ENCODE assay signal across 9 mouse cellular contexts in the genomic region with DNA sequence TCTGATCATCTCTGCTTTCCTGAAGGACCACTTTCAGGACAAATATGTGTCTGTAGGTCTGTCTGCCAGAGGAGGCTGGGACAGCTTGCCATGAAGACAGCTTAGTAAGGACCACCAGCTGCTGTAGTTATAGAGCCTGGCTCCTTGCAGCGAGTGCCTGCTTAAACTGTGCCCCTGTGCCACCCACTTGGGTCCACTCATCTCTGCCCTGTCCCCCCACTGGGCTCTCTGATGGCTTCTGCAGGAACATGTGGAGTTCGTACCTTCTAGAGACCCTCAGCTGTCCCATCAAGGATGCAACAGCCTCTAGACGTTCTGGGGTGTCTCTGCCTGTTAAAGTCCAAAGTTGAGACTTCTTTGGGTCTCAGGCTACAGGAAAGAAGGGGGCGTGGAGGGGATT. TPM values are rescaled to one million over a fixed set of nuclear protein-coding genes. Genes with fewer than 3 reads are reported as not detected.
DNase-seq lines count a peak whose midpoint lies in the region; ATAC-seq and TF ChIP-seq lines count a peak whose summit lies in the region.
"Had no signal": no experiment of that assay in that cellular context is flagged by ENCODE, and none has a peak within 500 bp of the region (broad histone marks: within the 10 kb centered on the region; RNA-seq: fewer than 3 reads in every experiment).

No protein-coding gene starts in this region.

- H3K4me3 ChIP-seq in heart, embryonic 15.5 days: peak overlapping the region; percentile 46
- peak overlapping the region; percentile 26 for H3K4me3 ChIP-seq in embryonic facial prominence, embryonic 11.5 days (ENCODE audit: low read depth, low read length)
- H3K4me3 ChIP-seq in hindbrain, postnatal 0 days (ENCODE audit: low read length): peak overlapping the region; percentile 36
- peak overlapping the region; percentile 38 for H3K4me3 ChIP-seq in midbrain, embryonic 15.5 days

- no peaks in the 10 kb centered on the region for H3K9me3 ChIP-seq in heart, embryonic 15.5 days (replicated peaks)
- no peaks in the 10 kb centered on the region for H3K9me3 ChIP-seq in embryonic facial prominence, embryonic 11.5 days (replicated peaks; ENCODE audit: control insufficient read depth, low read length)
- no peaks in the 10 kb centered on the region for H3K9me3 ChIP-seq in hindbrain, postnatal 0 days (ENCODE audit: low read length)
- no peaks in the 10 kb centered on the region for H3K9me3 ChIP-seq in midbrain, embryonic 15.5 days

- H3K9ac ChIP-seq in heart, embryonic 15.5 days: peak overlapping the region; percentile 51
- peak overlapping the region; percentile 53 for H3K9ac ChIP-seq in embryonic facial prominence, embryonic 11.5 days (replicated peaks; ENCODE audit: low read length)
- H3K9ac ChIP-seq in hindbrain, postnatal 0 days (replicated peaks; ENCODE audit: low read length): no peak overlapping the region; the same call in 1 of the 2 replicates
- H3K9ac ChIP-seq in midbrain, embryonic 15.5 days: peak overlapping the region; percentile 43; the same call in 1 of the 2 replicates

- peak overlapping the region; percentile 83 for H3K27ac ChIP-seq in heart, embryonic 15.5 days
- peak overlapping the region; percentile 71 for H3K27ac ChIP-seq in embryonic facial prominence, embryonic 11.5 days (replicated peaks; ENCODE audit: low read depth, low read length)
- peak overlapping the region; percentile 80 for H3K27ac ChIP-seq in hindbrain, postnatal 0 days
- H3K27ac ChIP-seq in midbrain, embryonic 15.5 days: peak overlapping the region; percentile 79

- H3K4me1 ChIP-seq in heart, embryonic 15.5 days (replicated peaks): peaks cover 82% of the 10 kb centered on the region
- peaks cover 31% of the 10 kb centered on the region for H3K4me1 ChIP-seq in embryonic facial prominence, embryonic 11.5 days (ENCODE audit: control insufficient read depth, insufficient read depth, low read length)
- peaks cover 32% of the 10 kb centered on the region for H3K4me1 ChIP-seq in hindbrain, postnatal 0 days (ENCODE audit: insufficient read depth, low read length)
- peaks cover 66% of the 10 kb centered on the region for H3K4me1 ChIP-seq in midbrain, embryonic 15.5 days

- DNase-seq in heart, adult 8-10 months (ENCODE audit: low spot score): no peak
- DNase-seq in embryonic facial prominence, embryonic 11.5 days (ENCODE audit: low spot score): no peak
- no peak for DNase-seq in hindbrain, postnatal 0 days (ENCODE audit: low spot score)
- DNase-seq in cerebellum, postnatal 14 days: no peak
- no peak for DNase-seq in cerebellum, adult 9-11 months
- no peak for DNase-seq in adrenal gland, adult 18-20 months (ENCODE audit: low spot score in 2 of 2)

- no peaks in the 10 kb centered on the region for H3K27me3 ChIP-seq in heart, embryonic 15.5 days
- H3K27me3 ChIP-seq in embryonic facial prominence, embryonic 11.5 days (ENCODE audit: control insufficient read depth, insufficient read depth, low read length): no peaks in the 10 kb centered on the region
- no peaks in the 10 kb centered on the region for H3K27me3 ChIP-seq in hindbrain, postnatal 0 days (ENCODE audit: insufficient read depth, low read length)
- H3K27me3 ChIP-seq in midbrain, embryonic 15.5 days (replicated peaks): no peaks in the 10 kb centered on the region

- 56% methylated on average over 4 of the region's 4 CpGs for WGBS in heart, embryonic 15.5 days
- 29% methylated on average over 4 of the region's 4 CpGs for WGBS in embryonic facial prominence, embryonic 11.5 days
- 37% methylated on average over 4 of the region's 4 CpGs for WGBS in hindbrain, postnatal 0 days
- 30% methylated on average over 4 of the region's 4 CpGs for WGBS in midbrain, embryonic 15.5 days

- no peaks in the 10 kb centered on the region for H3K36me3 ChIP-seq in heart, embryonic 15.5 days
- peaks cover 7% of the 10 kb centered on the region; the same call in 1 of the 2 replicates for H3K36me3 ChIP-seq in embryonic facial prominence, embryonic 11.5 days (replicated peaks; ENCODE audit: control insufficient read depth, insufficient read depth, low read depth, low read length)
- H3K36me3 ChIP-seq in hindbrain, postnatal 0 days (ENCODE audit: insufficient read depth, low read length): no peaks in the 10 kb centered on the region
- H3K36me3 ChIP-seq in midbrain, embryonic 15.5 days (replicated peaks): no peaks in the 10 kb centered on the region

- peak overlapping the region; percentile 76 for H3K4me2 ChIP-seq in heart, embryonic 15.5 days
- H3K4me2 ChIP-seq in embryonic facial prominence, embryonic 11.5 days (ENCODE audit: low read depth, low read length): peak overlapping the region; percentile 74
- H3K4me2 ChIP-seq in hindbrain, postnatal 0 days (ENCODE audit: low read depth, low read length): peak overlapping the region; percentile 59
- peak overlapping the region; percentile 55 for H3K4me2 ChIP-seq in midbrain, embryonic 15.5 days

- ATAC-seq in heart, embryonic 15.5 days (replicated peaks; ENCODE audit: insufficient number of reproducible peaks, insufficient read depth, low FRiP score, low read depth): no peak
- no peak for ATAC-seq in embryonic facial prominence, embryonic 11.5 days (replicated peaks; ENCODE audit: insufficient number of reproducible peaks, low FRiP score, low TSS enrichment, low read depth)
- no peak for ATAC-seq in hindbrain, postnatal 0 days
- ATAC-seq in midbrain, embryonic 15.5 days (replicated peaks): no peak

- no peak for TF ChIP-seq CTCF in hindbrain, postnatal 0 days (IDR thresholded peaks at IDR 0.05; ENCODE audit: low read depth)

RNA-seq across cellular contexts. Expression of a gene that starts 6.9 kb away (rescaled TPM):
- 12.1 and 15.3 TPM in 2 replicates for polyA plus RNA-seq in heart, embryonic 15.5 days (2015; fragmentation: Nextera tagmentation; extraction: Ambion mirVana)
- total RNA-seq in heart, adult 8-10 months (2022): 10 to 100 TPM in 2 of 4 experiments, 1 to 10 TPM in 2; 7.1 to 10.0 (median 8.8) TPM
- 22.2 and 24.8 TPM in 2 replicates for polyA plus RNA-seq in embryonic facial prominence, embryonic 11.5 days (2014; fragmentation: Nextera tagmentation; extraction: Ambion mirVana)
- 21.4 and 22.3 TPM in 2 replicates for total RNA-seq in hindbrain, postnatal 0 days (2014; rRNA removed)
- polyA plus RNA-seq in hindbrain, postnatal 0 days (2015; fragmentation: Nextera tagmentation; extraction: Ambion mirVana): 8.3 and 8.6 TPM in 2 replicates
- polyA plus RNA-seq in midbrain, embryonic 15.5 days (2015; fragmentation: Nextera tagmentation; extraction: Ambion mirVana): 12.2 and 14.0 TPM in 2 replicates
- total RNA-seq in adrenal gland, adult 18-20 months (2021): under 1 TPM; 0.83 to 0.99 TPM
- total RNA-seq: granulocyte monocyte progenitor cell, adult 5-6 weeks had no signal

RNA-seq across cellular contexts. Expression of a gene that starts 57.7 kb away (rescaled TPM):
- polyA plus RNA-seq in heart, embryonic 15.5 days (2015; fragmentation: Nextera tagmentation; extraction: Ambion mirVana): not detected in 2 replicates
- total RNA-seq in heart, adult 8-10 months (2022): not detected
- not detected in 2 replicates for polyA plus RNA-seq in embryonic facial prominence, embryonic 11.5 days (2014; fragmentation: Nextera tagmentation; extraction: Ambion mirVana)
- 0.10 and 0.43 TPM in 2 replicates for total RNA-seq in hindbrain, postnatal 0 days (2014; rRNA removed)
- 0.23 and 0.33 TPM in 2 replicates for polyA plus RNA-seq in hindbrain, postnatal 0 days (2015; fragmentation: Nextera tagmentation; extraction: Ambion mirVana)
- not detected in 2 replicates for polyA plus RNA-seq in midbrain, embryonic 15.5 days (2015; fragmentation: Nextera tagmentation; extraction: Ambion mirVana)
- under 1 TPM in 1 of 2 experiments, not detected in 1; 0.30 TPM for total RNA-seq in adrenal gland, adult 18-20 months (2021)
- total RNA-seq: granulocyte monocyte progenitor cell, adult 5-6 weeks had no signal
